Mouse (Mus musculus): Measurements from ENCODE around the gene Vmn1r4.

Vmn1r4 gene

GRCm38 (mm10) chr6:56923726-56924707 is at the start of gene Vmn1r4, which contains the start of gene Nt5c3:
TSS of gene Vmn1r4 (plus strand) at chr6:56924015.
TSS of gene Nt5c3 (minus strand) at chr6:56923932.
- peak; percentile 96 to 97 for DNase-seq (ENCODE audit: low spot score in 2 of 2)

DNA sequence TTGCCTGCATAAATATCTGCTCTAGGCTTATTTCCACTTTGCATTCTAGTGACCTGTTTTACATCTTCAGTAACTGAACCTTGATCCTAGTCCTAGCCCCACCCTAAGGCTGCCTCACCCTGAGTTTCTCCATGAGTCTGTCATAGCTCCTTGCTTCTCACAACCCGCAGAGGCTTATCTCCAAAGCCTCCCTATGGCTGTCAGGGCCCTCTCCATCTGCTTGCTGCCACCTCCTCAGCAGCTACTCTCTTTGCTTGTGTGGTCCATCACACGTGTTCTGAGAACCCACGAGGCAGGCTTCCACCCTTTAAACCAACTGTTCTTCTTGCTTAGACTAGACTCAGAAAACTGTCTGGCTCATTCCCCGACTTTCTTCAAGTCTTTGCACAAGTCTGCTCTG is 46.9 kb upstream of the Vmn1r4 start:
- peak in 1 of 2 experiments; percentile 37 for DNase-seq (ENCODE audit: low spot score in 2 of 2)

- DNase-seq (ENCODE audit: low spot score in 2 of 2) = no peak
Observed at GRCm38 (mm10) chr6:56877985-56878384, 45.8 kb upstream of the Vmn1r4 start.

DNA sequence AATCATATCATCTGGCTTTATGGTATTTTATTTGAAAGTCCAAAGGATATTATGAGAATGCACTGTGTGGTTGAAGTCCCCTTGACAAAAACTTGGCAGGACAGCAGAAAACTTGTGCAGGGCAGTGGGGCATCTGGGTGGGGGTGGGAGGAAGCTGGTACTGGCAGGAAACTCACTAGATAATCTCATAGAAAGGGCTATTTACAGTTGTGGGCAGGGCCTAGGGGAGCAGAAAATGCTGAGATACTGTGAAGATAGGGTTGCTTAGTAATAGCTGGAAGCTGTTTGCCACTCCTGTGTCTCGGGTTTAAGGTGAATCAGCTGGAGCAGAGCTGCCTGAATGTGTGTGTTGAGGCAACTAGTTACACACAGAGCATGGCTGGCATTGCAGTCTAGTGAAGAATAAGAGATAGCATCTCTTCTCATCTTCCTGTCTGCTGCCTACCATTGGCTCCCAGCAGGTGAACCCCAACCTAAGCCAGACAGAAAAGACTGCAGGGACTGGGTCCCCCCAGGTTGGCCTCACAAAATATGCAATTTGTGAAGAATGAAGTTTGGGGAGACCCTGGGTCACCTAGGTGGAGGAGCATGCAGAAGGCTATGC is 44.4 kb upstream of the Vmn1r4 start:
- DNase-seq (ENCODE audit: low spot score in 2 of 2) = no peak

DNA sequence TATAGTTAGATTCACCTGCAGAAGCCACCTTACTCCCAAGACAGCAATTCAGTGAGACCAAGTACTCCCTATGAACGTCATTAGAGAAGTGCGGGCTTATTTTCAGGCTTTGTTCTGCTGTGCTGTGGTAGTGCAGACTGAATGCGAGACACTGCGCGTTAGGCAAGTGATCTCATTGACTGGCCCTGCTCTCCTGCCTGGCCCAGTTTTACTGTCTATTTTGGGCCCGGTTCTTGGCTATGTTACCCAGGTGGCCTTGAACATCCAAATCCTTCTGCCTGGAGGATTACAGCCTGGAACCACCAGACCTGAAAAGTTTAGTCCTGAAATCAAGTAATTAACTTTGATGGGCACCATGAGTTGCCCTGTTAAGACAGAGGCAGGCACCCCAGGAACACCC is 35.3 kb upstream of the Vmn1r4 start:
- DNase-seq (ENCODE audit: low spot score in 2 of 2) = no peak

- DNase-seq (ENCODE audit: low spot score in 2 of 2) = no peak
Observed at GRCm38 (mm10) chr6:56890762-56891161, 33.1 kb upstream of the Vmn1r4 start.

- DNase-seq (ENCODE audit: low spot score in 2 of 2) = no peak
Observed at GRCm38 (mm10) chr6:56899601-56900000, 24.2 kb upstream of the Vmn1r4 start.

DNA sequence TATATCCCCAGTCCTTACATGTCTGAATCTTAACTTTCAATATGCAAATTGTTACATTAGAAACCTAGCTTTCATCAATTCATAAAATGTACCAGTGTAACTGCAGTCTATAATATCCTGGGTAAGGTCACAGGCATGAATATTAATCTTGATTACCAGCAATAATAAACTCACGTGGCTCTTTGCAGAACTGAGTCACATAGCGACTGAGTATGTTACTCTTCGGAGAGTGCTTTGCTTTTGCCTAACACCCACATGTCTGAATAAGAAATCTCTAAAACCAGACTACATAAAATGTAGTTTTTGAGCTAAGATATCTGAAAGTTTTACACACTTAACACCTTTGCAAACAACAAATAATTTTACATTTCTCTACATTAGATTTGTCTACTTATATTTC is 22.5 kb upstream of the Vmn1r4 start:
- DNase-seq (ENCODE audit: low spot score in 2 of 2) = no peak

GRCm38 (mm10) chr6:56901824-56902386 is 21.9 kb upstream of the Vmn1r4 start:
- DNase-seq (ENCODE audit: low spot score in 2 of 2) = no peak

DNA sequence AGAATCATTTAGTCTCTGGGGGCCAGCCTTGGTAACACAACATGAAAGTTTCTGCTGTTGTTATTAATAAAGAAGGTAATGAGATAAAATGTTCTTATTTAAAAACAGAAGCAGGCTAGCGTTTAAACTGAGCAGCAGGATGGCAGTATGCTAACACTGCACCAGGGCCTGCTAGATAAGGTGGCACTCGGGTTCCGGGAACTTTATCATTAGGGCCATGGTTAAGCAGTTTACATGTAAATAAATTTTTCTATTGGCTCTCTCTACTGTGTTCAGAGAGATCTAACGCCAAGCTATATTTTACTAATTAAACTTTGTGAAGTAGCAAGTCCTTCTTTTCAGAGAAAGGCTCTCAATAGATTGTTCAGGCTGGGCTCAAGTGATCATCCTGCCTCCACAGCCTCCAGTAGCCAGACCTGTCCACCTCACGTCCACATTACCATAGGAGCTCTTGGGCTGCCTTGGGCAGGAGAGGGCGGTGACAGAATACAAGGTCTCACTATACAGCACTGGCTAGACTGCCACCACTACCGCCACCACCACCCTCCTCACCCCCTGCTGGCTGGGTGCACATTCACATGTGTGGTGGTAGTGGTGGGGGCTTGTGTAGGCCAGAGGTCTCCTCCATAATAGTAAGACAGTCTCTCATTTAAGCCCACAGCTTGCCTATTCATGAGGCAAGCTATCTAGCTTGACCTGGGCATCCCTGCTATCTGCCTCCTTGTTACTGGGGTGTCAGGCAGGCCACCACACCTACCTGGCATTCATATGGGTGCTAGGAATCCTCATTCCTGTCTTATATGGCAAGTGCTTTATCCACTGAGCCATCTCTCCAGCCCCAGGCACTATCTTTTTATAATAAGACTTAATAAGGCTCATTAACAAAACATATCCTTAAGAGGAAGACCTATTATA is 21.0 kb upstream of the Vmn1r4 start:
- no peak for DNase-seq (ENCODE audit: low spot score in 2 of 2)

DNA sequence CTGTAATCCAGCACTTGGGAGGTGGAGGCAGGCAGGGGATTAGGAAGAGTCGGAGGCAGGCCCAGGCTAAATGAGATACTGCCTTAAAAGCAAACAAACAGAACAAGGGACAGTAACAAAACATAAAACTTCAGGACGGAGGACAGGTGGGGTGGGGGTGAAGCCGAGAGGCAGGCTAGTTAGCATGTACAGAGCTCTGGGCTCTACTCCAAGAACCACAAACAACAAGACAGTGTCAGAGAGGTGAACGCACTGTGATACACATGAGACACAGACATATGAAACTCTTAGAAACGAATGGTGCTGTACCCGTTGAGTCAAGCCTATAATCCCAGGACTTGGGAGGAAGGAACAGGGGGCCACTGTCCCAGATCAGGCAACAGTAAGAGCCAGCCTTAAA is 20.0 kb upstream of the Vmn1r4 start:
- DNase-seq (ENCODE audit: low spot score in 2 of 2) = no peak

DNA sequence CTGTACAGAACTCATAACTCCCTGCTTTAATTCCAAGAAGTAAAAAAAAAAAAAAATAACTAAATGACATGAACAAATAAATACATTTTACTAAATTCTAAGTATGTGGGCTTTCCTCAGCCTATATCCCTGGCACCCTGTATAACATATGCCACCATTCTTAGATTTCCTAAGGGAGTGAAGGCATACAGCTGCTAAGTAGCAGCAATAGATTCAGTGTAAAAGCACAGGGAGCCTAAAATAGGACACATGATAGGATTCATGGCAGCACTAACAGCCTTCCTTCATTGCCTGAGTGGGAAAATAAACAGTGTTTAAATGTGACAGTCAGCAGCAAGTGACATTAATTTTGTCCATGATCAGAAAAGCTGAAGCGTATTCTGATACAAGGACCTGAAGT is 19.5 kb upstream of the Vmn1r4 start:
- DNase-seq (ENCODE audit: low spot score in 2 of 2) = no peak

DNA sequence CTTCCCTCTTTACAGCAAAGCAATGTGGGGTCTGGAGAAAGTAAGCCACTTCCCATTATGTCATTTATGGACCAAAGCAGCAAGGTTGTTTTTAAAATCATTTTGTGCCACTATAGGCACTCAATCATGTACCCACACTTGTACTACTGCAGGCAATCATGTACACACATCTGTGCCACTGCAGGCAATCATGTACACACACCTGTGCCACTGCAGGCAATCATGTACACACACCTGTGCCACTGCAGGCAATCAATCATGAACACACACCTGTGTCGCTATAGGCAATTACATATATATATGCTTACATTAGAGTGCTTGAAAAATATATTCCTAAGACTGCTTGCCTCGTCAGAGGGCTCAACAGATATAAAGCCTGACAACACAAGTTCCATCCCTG is 18.8 kb upstream of the Vmn1r4 start:
- DNase-seq (ENCODE audit: low spot score in 2 of 2) = no peak

- DNase-seq (ENCODE audit: low spot score in 2 of 2) = no peak
Observed at GRCm38 (mm10) chr6:56905486-56905885, 18.3 kb upstream of the Vmn1r4 start.

GRCm38 (mm10) chr6:56906121-56906846 is 17.5 kb upstream of the Vmn1r4 start:
- no peak for DNase-seq (ENCODE audit: low spot score in 2 of 2)

DNA sequence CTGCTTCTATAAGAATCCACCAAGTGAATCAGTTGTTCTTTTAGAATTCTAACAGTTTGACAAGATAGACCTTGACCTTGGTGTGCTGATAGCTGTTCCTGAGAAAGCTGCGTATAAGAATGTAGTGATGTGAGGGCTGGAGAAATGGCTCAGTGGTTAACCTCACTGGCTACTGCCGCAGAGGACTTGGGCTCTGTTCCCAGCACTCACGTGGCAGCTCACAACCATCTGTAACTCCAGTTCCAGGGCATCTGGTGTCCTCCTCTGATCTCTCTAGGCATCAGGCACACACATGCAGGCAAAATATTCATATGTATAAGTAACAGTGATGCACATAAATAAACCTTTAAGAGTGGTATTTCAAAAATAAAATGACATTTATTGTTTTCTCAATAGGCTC is 15.8 kb upstream of the Vmn1r4 start:
- DNase-seq (ENCODE audit: low spot score in 2 of 2) = peak; percentile 45 to 60

GRCm38 (mm10) chr6:56908397-56908796 is 15.4 kb upstream of the Vmn1r4 start:
- no peak for DNase-seq (ENCODE audit: low spot score in 2 of 2)

- DNase-seq (ENCODE audit: low spot score in 2 of 2) = peak; percentile 62 to 73
Observed at GRCm38 (mm10) chr6:56908912-56909311, 14.9 kb upstream of the Vmn1r4 start.

- no peak for DNase-seq (ENCODE audit: low spot score in 2 of 2)
Observed at GRCm38 (mm10) chr6:56910910-56911309, 12.9 kb upstream of the Vmn1r4 start.

- no peak for DNase-seq (ENCODE audit: low spot score in 2 of 2)
Observed at GRCm38 (mm10) chr6:56913092-56913858, 10.5 kb upstream of the Vmn1r4 start.
